Mouse (Mus musculus) megakaryocyte progenitor cell, adult 5-6 weeks (primary cell): Measurements from ENCODE around the gene Xdh. TPM values are rescaled to one million over a fixed set of nuclear protein-coding genes. Genes with fewer than 3 reads are reported as not detected.

Experiments used
- ATAC-seq: replicated peaks from 2 replicates; pipeline ENCODE4 v1.8.0; 2016; ENCODE audit warnings: mild to moderate bottlenecking, moderate TSS enrichment, inconsistent platforms; ENCODE audit not compliant: poor library complexity
- total RNA-seq, 2 experiments: library from RNA; stranded (forward) in 1 of 2; stranded (reverse) in 1 of 2; fragments of 157-497, 149-512 nt in 1 of 2; fragments of 200-1000 nt in 1 of 2; gene quantifications; 2 replicates each; pipeline versions ENCODE4 v1.2.3 to v1.2.4; 2015 to 2017

Gene Xdh
- 23.1 and 32.0 TPM in 2 replicates for total RNA-seq (2015)
- 24.5 and 29.0 TPM in 2 replicates for total RNA-seq (2017)

DNA sequence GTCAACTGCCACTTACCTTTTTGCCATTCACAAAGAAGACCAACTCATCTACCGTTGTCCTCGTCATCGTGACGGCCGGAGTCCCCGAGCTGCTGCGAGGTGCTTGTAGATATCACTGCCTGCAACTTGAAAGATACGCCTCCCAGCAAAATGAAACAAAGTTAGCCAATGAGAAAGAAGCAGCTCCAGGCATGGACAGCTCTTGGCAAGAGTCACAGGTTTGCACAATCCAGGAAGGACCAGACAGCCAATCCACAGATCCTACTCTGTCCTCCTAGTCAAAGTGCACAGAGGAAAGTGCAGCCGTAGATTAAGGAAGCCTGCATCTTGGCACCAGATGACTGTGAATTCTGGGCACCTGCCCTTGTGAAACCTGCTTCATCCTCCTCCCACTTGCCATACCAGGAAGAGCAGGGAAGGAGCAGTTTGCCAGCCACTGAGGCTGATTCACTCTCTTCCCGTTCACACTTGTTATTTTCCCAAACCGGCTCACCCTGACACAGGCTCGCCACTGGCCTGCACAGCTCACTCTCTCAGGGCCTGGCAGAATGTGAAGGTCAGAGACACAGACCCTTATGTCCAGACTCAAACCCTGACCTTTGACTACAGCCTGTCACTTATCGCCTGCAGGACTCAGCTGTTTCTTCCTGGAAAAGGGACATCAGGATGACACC is at the start of gene Xdh:
Xdh (minus strand) TSS at position 135 of the 674 bp plus-strand sequence.
- ATAC-seq, result peak; percentile 57

DNA sequence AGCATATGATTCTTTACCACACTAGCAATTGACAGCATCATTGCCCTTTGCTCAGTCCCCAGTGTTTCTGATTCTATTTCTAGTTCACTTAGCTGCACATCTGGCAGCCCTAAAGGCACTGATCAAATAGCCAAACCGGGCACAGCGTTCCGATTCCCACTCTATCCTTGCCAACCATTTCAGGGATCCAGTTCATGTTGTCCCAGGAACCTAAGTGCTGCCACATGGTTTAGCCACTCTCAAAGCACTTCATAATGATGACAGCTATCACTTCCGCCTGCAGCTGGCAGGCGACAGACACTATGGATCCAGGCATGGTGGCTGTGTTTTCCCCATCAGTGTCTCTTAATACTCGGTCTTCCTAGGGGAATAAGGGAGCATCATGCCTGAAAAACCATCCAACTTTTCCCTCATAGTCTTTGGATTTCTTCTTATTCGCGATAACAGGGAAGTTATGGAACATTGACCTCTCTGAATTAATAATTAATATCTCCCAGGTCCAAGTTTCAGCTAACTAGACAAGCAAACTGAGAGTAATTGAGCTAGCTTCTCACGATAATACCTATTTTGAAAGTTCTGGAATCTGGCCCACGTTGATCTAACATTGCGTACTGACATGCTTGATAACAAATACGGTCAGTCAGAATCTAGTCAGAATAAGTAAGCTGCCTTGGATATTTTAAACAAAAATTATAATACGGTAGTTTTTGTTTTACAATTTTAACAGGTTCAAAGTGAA is 46.1 kb upstream of the Xdh start:
- no peak for ATAC-seq

DNA sequence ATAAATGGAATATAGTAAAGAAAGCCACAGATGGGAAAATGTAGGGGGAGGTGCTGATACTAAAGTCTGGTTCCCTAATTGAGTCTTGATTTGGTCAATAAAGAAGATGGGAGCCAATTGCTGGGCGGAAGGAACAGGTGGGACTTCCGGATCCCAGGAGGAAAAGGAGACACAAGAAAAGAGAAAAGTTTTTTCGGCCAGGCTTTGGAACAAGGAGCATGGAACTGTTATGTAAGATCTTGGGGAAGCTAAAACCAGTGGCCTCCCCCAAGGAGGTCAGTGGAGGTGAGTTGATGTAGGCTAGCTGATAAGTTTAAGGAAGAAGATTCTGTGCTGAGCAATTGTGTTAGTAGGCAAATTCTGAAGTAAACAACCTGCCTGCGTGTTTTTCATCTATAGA is 41.3 kb upstream of the Xdh start:
- no peak for ATAC-seq

DNA sequence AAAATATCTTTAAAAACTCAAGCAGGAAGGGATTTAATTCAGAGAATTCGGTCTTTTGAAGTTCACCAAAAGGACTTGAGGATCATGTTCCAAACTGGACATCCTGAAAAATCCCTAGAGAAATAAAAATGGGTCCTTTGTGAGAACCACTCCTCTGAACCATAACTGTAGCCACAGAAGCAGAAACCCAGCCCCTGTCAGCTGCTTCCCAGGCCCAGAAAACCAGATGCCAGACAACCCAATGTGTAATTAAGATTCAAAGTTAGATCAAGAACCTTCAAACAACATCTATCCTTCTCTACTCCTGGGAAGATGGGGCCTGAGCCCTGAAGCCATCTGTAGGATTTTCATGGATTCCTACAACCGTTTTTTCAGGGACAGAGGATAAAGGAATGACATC is 36.6 kb upstream of the Xdh start:
- no peak for ATAC-seq

DNA sequence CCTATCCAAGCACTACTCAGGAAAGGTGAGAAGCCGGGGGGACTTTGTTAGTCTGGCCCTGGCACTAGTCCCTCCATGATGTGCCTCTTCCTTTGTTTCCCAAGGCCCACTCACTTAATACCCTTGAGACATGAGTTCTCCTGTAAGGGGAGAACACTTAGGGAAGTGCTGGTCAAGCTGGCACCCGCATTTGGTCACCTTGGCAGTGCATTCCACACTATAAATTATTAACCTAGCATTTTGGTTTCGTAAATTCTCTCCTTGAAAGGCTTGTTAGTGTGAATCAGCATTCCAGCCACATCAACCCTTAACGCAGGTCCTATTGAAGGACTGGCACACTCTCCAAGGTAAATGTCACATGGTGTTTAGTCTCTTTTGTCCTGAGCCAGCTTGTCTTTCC is 35.9 kb upstream of the Xdh start:
- no peak for ATAC-seq

DNA sequence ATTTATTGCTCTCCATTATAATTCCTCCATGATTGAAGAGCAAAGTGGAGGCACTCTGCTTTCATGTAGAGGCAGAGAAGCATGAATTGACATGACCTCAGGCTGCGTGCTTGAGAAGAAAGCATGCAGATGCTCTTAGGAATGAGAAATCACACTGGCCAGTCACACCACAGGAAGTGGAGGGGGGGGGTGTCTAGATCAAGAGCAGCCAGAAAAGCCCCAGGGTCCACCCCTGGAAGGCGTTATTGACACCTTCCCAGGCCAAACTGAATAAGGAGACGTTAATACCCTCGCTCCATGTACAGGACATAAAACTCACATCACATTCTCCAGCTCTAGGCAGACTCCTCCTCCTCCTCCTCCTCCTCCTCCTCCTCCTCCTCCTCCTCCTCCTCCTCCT is 34.5 kb upstream of the Xdh start:
- no peak for ATAC-seq

DNA sequence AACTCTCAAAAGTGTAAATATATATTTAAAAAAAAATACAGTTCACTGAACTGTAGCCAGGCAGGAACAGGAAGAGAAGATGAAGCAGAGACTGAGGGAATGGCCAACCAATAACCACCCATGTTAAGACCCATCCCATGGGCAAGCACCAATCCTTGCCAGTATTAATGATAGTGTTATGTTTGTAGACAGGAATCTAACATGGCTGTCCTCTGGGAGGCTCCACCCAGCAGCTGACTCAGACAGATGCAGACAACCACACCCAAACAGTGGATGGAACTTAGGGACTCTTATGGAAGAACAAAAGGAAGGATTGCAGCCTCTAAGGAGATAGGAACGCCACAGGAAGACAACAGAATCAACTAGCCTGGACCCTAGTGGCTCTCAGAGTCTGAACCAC is 32.9 kb upstream of the Xdh start:
- ATAC-seq, result no peak

DNA sequence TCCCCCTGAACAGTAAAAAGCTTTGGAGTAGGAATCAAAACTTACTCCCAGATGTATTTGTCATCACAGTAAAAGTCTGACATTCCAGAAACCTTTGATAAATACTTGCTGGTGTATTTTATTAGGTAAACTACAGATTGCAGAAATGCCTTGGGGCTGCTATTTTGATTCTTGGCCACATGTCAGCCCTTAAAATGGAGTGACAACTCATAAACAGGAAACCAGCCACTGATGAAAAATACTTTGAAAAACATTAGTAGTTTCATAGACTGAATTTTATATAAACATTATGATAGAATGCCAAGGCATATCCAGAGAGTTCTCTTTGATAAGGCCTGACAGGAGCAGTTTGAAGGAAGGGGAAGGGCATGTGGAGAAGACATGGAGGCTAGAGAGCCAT is 26.1 kb upstream of the Xdh start:
- ATAC-seq, result no peak

DNA sequence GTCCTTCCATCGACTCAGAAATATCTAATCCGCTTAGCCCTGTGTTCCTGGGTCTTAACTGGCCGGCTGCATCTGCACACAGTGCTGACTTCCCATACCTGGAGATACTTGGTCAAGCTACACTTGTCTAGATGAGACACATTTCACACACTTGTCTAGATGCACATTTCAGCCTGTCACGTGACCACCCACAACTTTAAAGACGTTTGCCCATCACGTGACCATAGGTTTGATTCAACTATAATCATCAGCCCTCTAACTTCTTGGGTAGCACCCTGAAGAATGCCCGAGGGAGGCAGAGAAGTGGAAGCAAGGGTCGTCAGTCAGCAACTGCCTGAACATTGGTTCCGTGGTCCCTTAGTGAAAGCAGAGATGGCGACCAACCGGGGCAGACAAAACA is 22.7 kb upstream of the Xdh start:
- no peak for ATAC-seq

DNA sequence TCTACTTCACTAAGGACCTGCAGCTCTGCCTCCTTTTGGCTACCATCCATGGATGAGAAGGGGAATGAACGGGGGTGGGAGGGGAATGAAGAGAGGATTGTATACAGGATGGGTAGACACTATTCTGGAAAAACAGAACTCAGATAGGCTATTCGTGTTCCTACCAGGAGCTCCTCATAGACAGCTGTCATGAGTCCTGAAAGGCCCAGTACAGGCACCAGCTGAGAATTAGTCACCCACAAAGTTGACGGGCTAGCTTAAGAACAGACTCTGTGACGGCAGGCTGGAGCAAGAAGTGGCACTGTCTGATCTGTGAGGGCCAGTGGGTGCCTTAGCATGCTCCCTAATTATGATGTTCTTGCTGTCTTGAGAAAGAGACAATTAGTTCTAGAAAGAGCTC is 21.3 kb upstream of the Xdh start:
- ATAC-seq, result no peak

DNA sequence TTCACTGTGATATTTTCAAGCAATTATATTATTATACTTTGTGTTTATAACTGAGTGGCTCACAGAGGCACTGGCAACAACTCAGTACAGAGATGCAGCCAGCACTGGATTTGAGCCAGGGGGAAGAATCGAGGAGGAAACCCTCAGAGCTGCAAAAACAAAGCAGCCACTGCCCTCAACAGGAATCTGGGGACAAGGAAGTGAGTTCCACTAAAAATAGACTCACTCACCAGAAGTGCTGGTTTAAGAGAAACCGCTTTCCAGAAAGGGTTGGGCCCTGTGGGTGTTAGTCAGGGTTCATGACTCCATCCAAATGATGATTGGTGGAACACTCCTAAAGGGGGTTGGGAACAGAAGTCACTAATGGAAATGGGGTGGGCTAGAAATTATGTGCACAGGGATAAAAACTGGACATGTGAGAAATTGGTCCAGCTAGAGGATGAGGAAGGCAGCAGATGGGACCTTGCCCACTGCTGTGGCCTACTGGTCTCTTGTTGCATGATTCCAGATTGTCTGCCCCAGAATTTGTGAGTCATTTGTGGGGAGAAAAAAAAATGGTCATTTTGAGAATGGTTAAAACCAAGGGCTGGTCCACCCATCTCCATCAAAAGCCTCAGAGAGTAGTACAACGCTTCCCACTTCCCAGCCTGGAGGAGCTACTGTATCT is 20.5 kb upstream of the Xdh start:
- peak; percentile 92 for ATAC-seq

DNA sequence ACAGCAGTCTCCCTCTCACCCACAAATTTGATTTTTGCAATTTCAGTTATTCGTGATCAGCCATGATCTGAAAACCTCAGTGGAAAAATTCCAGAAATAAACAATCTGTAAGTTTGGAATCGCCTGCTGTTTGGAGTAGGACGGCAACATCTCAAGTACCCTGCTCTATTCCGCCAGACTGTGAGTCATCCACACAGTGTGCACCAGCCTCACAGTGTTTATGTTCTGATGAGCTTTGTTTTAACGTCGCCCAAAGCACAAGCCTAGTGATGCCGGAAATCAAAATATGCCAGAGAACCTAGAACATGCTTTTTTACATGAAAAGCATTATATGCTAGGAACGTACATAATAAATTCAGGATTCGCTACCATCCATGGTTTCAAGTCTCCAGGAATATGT is 14.9 kb upstream of the Xdh start:
- no peak for ATAC-seq

DNA sequence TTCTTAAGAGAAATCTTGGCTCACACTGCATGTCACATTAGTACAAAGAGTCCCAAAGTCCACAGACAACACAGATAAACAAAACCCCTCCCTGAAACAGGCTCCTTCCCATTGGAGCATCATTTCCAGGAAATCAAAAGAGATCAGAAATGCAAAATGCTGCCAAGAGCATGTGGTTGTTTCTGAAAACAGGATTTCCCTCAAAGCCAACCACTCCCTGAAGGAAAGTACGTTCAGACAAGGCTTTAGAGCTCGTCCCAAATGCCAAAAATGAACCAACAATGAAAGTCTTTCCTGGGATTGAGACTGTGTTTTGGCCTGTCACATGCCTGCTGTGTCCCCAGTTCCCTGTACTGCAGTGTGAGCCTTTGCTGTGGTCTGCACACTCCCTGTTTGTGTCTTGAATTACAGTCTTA is 12.6 kb upstream of the Xdh start:
- ATAC-seq, result no peak

DNA sequence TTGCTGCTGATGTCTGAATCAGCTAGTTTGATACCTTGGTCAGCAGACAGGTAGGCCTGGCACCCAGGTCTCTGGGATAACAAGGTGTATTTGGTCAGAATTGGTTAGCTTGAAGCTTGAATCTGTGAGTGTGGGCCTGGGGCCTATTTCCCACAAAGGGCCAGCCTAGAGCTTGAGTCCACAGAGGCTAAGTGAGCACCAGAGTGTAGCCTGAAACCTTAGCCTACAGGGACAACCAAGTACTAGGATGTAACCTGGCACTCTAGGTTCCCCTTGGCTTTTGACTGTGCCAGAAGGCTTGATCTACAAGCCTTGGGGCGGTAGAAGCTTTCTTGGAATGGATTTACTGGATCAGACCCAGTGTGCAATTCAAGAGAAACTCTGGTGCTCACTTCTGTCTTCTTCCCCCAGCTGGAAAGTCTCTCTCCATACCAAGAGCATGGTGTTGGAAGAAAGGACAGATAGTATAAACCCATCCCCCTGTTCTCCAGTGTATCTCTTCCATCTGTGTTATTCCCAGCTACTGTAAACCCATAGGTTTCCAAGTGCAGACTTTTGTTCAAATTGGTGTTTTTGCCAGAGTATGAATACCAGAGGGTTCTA is 11.9 kb upstream of the Xdh start:
- ATAC-seq, result no peak

DNA sequence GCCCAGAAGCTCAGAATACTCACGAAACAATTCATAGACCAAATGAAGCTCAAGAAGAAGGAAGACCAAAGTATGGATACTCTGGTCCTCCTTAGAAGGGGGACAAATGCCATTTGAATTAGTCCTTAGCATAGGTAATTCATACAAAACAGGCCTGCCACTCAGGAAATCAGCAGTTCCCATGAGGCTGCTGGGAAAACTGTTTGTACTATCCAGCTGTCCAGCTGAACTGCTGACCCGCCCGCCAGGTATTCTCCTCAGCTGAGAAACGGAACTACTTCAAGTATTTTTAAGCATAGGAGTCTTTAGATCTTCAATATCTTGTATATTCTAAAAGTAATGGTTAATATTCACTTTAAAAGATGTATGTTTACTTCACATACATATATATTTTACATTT is 10.7 kb upstream of the Xdh start:
- no peak for ATAC-seq

DNA sequence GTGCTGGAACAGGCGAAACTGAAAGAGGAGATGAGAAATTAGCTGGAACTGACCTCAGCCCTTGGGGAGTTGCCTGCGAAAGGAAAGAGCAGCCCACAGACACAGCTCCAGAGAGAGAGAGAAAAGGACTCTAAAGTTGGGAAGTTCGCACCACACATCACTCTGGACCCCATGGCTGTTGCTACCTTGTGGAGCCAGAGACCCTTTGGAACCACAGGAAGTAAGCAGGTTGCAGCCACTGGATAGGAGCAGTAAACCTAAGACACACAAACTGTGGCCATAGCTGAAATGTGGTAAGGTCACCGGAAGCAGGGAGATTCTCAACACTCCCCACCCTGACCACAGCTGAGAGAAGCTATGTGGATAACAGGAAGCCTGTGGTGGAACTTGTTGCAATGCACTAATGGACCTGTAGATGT is 2.1 kb upstream of the Xdh start:
- ATAC-seq, result peak; percentile 69

DNA sequence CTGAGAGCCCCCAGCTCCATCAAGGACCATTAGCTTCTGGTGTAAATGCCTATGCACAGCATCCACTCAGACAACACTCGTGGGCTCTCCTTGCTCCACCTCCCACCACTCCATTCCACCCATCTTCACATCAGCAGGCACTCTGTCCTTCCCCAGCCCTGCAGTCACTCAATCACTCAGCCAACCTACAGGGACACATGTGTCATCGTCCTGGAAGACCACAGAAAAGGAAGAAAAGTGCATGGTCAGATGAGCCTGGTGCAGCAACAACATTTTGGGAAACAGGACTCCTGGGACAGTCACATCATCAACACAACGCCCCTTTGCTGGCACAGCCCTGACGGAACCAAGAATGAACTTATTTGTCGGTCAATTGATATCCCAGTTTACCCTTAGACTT is 974 bp upstream of the Xdh start:
- ATAC-seq, result no peak

DNA sequence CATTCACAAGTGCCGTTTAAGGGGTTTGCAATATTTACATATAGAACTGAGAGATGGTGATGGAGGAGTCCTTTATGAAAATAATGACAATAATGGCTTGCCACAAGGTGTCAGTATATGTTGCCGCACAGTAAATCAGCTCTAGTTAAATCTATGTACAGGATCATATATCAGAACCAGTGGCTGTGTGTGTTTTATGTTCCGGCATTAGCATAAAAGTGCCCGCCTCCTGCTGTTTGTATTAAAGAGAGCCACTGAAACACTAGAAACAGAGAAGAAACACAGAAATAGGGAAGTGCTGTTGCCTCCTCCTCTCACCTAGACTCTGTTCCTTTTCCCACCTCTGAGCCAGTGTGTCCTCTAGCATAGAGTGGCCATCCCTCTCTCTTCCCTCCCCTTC is 498 bp downstream of the Xdh start:
- peak; percentile 28 for ATAC-seq

DNA sequence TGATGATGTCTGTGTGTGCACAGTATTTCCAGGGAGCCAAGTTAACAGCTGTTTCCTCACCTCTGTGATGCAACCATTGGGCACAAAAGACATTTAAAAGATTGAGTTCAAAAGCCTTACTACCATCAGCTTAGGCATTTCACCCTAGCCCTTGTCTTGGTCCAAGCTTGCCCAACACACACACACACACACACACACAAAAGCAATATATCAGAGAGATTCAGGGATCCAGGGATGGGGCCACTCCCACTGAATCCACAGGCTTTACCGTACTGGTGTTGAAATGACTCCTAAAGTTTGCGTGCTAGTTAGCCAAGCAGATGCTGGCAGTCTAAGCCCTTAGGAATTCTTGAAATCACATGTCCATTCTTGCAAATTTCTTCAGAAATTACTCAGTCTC is 1.2 kb downstream of the Xdh start:
- ATAC-seq, result no peak

DNA sequence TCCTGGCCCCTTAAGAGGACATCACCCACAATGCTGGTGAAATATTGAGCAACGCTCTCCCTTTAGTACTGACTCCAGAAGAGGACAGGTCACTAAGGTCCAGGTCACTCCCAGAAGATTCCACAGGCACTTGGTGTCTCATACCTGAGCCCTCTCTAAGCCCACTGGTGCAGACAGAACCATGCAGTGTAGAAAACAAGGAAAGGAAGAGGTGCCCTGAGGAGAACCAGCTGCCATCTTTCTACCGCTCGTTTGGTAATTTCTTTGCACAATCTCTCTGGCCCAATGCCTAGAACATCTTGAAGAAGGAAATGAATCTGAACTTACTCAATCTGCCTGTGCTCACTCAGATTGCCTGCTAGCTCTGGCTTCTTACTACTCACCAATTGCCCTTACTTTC is 2.0 kb downstream of the Xdh start:
- ATAC-seq, result peak; percentile 53

DNA sequence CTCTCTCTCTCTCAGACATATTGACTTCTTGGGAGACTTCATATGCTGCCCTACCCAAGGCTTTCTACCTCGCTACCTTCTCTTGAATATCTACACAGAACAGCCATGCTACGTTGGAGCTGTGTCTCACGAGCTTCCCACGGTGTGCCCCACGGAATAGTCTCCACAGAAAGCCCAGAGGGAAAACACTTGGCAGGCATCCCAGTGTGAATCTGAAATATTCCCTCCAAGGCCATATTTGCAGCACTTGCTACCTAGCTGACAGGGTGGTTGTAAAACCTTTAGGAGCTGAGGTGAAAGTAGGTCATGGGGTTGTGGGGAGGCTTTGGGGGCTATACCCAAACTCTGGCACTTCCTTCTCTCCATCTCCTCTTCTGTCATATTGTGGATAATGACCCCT is 3.1 kb downstream of the Xdh start:
- no peak for ATAC-seq

DNA sequence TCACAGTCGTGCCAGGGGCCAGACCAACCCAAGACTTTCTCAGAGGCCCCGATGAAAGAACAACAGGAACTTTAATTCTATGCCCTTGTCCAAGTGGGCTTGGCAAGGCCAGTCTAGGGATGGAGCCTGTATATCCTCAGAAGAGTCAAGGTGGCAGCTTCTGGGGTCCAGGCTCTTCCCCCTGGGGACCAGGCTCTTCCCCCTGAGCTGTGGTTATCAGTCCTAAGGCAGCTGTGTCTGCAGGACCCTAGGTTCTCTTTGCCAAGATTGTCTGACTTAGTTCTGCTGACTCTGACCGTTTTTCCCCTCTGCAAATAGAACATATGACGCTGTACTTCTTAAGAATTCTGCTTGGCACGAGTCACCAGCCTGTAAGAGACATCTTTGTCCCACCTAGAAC is 5.3 kb downstream of the Xdh start:
- no peak for ATAC-seq
